Mouse (Mus musculus): ENCODE results near the gene Jade3. TPM values are rescaled to one million over a fixed set of nuclear protein-coding genes. Genes with fewer than 3 reads are reported as not detected.

Gene Jade3
- polyA plus RNA-seq, 1 experiment from 2014 or later, result 13.4 TPM

- H3K4me2 ChIP-seq, result peak overlapping the region; percentile 57
- H3K36me3 ChIP-seq (ENCODE audit: insufficient read depth), result 0 out of 2 replicates have a peak, but pooled peaks cover 3% of the 10 kb centered on the region
- ATAC-seq (ENCODE audit: insufficient read depth) (peak; percentile 30), DNase-seq (peak; percentile 42)
- H3K9ac ChIP-seq, result peak overlapping the region; percentile 65
- peak overlapping the region; percentile 58 for H3K4me3 ChIP-seq (ENCODE audit: low read depth, low read length)
- peak; percentile 29 for TF ChIP-seq CTCF (IDR thresholded peaks at IDR 0.05; ENCODE audit: low read depth)
- H3K9me3 ChIP-seq (ENCODE audit: low read depth, low read length), result no peaks in the 10 kb centered on the region
- no peaks in the 10 kb centered on the region for H3K27me3 ChIP-seq (ENCODE audit: insufficient read depth, low read length)
- 20% methylated on average over 46 of the region's 51 CpGs for WGBS
- H3K4me1 ChIP-seq (ENCODE audit: insufficient read depth), result no peaks in the 10 kb centered on the region
- peak overlapping the region; percentile 77 for H3K27ac ChIP-seq (ENCODE audit: low read depth)
Observed at GRCm38 (mm10) chrX:20425839-20426449, 456 bp downstream of the Jade3 start.

- 60% methylated on average over 2 of the region's 2 CpGs for WGBS
- Histone ChIP-seq H3K4me2 (no peak overlapping the region), H3K27ac (ENCODE audit: low read depth) (no peak overlapping the region), H3K9ac (no peak overlapping the region), H3K4me1 (ENCODE audit: insufficient read depth) (no peaks in the 10 kb centered on the region), H3K4me3 (ENCODE audit: low read depth, low read length) (no peak overlapping the region), H3K36me3 (ENCODE audit: insufficient read depth) (no peaks in the 10 kb centered on the region), H3K27me3 (ENCODE audit: insufficient read depth, low read length) (no peaks in the 10 kb centered on the region), H3K9me3 (ENCODE audit: low read depth, low read length) (no peaks in the 10 kb centered on the region)
- DNase-seq (no peak), ATAC-seq (ENCODE audit: insufficient read depth) (no peak)
- TF ChIP-seq CTCF (IDR thresholded peaks at IDR 0.05; ENCODE audit: low read depth), result no peak
Observed at GRCm38 (mm10) chrX:20483213-20483612, 57.7 kb downstream of the Jade3 start.

GRCm38 (mm10) chrX:20497682-20498081 is 72.2 kb downstream of the Jade3 start:
- no peak for TF ChIP-seq CTCF (IDR thresholded peaks at IDR 0.05; ENCODE audit: low read depth)

GRCm38 (mm10) chrX:20520290-20520939 is 94.9 kb downstream of the Jade3 start:
- Histone ChIP-seq H3K9me3 (ENCODE audit: low read depth, low read length) (no peaks in the 10 kb centered on the region), H3K36me3 (ENCODE audit: insufficient read depth) (0 out of 2 replicates have a peak, but pooled peaks cover 4% of the 10 kb centered on the region), H3K4me2 (no peak overlapping the region), H3K4me3 (ENCODE audit: low read depth, low read length) (no peak overlapping the region), H3K27ac (ENCODE audit: low read depth) (no peak overlapping the region), H3K4me1 (ENCODE audit: insufficient read depth) (no peaks in the 10 kb centered on the region), H3K27me3 (ENCODE audit: insufficient read depth, low read length) (no peaks in the 10 kb centered on the region), H3K9ac (no peak overlapping the region)
- TF ChIP-seq CTCF (IDR thresholded peaks at IDR 0.05; ENCODE audit: low read depth), result no peak
- DNase-seq, result no peak
- WGBS, result 86% methylated on average over 7 of the region's 7 CpGs
- ATAC-seq (ENCODE audit: insufficient read depth), result no peak

More at GRCm38 (mm10) chrX:20497682-20498081, 72.2 kb downstream of the Jade3 start:
- H3K27me3 ChIP-seq (ENCODE audit: insufficient read depth, low read length), result no peaks in the 10 kb centered on the region
- peak; percentile 44 for DNase-seq
- H3K27ac ChIP-seq (ENCODE audit: low read depth), result no peak overlapping the region
- H3K4me2 ChIP-seq, result no peak overlapping the region
- ATAC-seq (ENCODE audit: insufficient read depth), result no peak
- H3K4me1 ChIP-seq (ENCODE audit: insufficient read depth), result no peaks in the 10 kb centered on the region
- no peak overlapping the region for H3K4me3 ChIP-seq (ENCODE audit: low read depth, low read length)
- WGBS, result 84% methylated on average over 3 of the region's 3 CpGs
- no peak overlapping the region for H3K9ac ChIP-seq
- no peaks in the 10 kb centered on the region for H3K9me3 ChIP-seq (ENCODE audit: low read depth, low read length)
- H3K36me3 ChIP-seq (ENCODE audit: insufficient read depth), result no peaks in the 10 kb centered on the region

GRCm38 (mm10) chrX:20521578-20521977 is 96.1 kb downstream of the Jade3 start:
- ATAC-seq (ENCODE audit: insufficient read depth) (no peak), DNase-seq (no peak)
- H3K9ac ChIP-seq, result no peak overlapping the region
- H3K27me3 ChIP-seq (ENCODE audit: insufficient read depth, low read length), result no peaks in the 10 kb centered on the region
- 0 out of 2 replicates have a peak, but pooled peaks cover under 1% of the 10 kb centered on the region for H3K36me3 ChIP-seq (ENCODE audit: insufficient read depth)
- H3K27ac ChIP-seq (ENCODE audit: low read depth), result no peak overlapping the region
- no peaks in the 10 kb centered on the region for H3K4me1 ChIP-seq (ENCODE audit: insufficient read depth)
- H3K4me2 ChIP-seq, result no peak overlapping the region
- no peak overlapping the region for H3K4me3 ChIP-seq (ENCODE audit: low read depth, low read length)
- H3K9me3 ChIP-seq (ENCODE audit: low read depth, low read length), result no peaks in the 10 kb centered on the region
- no peak for TF ChIP-seq CTCF (IDR thresholded peaks at IDR 0.05; ENCODE audit: low read depth)

GRCm38 (mm10) chrX:20532621-20533020 is 107.1 kb downstream of the Jade3 start:
- 56% methylated on average over 1 of the region's 1 CpGs for WGBS
- ATAC-seq (ENCODE audit: insufficient read depth), result no peak
- H3K4me2 ChIP-seq, result no peak overlapping the region

GRCm38 (mm10) chrX:20543867-20544266 is 118.4 kb downstream of the Jade3 start:
- no peak for TF ChIP-seq CTCF (IDR thresholded peaks at IDR 0.05; ENCODE audit: low read depth)
- no peaks in the 10 kb centered on the region for H3K27me3 ChIP-seq (ENCODE audit: insufficient read depth, low read length)
- DNase-seq (no peak), ATAC-seq (ENCODE audit: insufficient read depth) (no peak)
- WGBS, result 80% methylated on average over 3 of the region's 3 CpGs
- no peak overlapping the region for H3K9ac ChIP-seq
- H3K27ac ChIP-seq (ENCODE audit: low read depth), result no peak overlapping the region
- no peak overlapping the region for H3K4me2 ChIP-seq
- H3K9me3 ChIP-seq (ENCODE audit: low read depth, low read length), result no peaks in the 10 kb centered on the region
- no peaks in the 10 kb centered on the region for H3K4me1 ChIP-seq (ENCODE audit: insufficient read depth)
- no peaks in the 10 kb centered on the region for H3K36me3 ChIP-seq (ENCODE audit: insufficient read depth)
- no peak overlapping the region for H3K4me3 ChIP-seq (ENCODE audit: low read depth, low read length)

More at GRCm38 (mm10) chrX:20532621-20533020, 107.1 kb downstream of the Jade3 start:
- Histone ChIP-seq H3K9me3 (ENCODE audit: low read depth, low read length) (no peaks in the 10 kb centered on the region), H3K9ac (no peak overlapping the region), H3K27ac (ENCODE audit: low read depth) (no peak overlapping the region), H3K27me3 (ENCODE audit: insufficient read depth, low read length) (no peaks in the 10 kb centered on the region), H3K4me1 (ENCODE audit: insufficient read depth) (no peaks in the 10 kb centered on the region), H3K36me3 (ENCODE audit: insufficient read depth) (no peaks in the 10 kb centered on the region), H3K4me3 (ENCODE audit: low read depth, low read length) (no peak overlapping the region)
- TF ChIP-seq CTCF (IDR thresholded peaks at IDR 0.05; ENCODE audit: low read depth), result no peak
- no peak for DNase-seq
